Mouse (Mus musculus) lung, postnatal 4 days (tissue): Measurements from ENCODE around the gene Grid2ip.

Experiments used
- DNase-seq, 2 experiments: peaks; one replicate each; pipeline ENCODE4 v3.0.0; 2021

Grid2ip gene

GRCm38 (mm10) chr5:143356686-143357388 is at the start of gene Grid2ip:
Gene Grid2ip (plus strand): TSS chr5:143357338.
- no peak for DNase-seq

GRCm38 (mm10) chr5:143308825-143309224 is 48.3 kb upstream of the Grid2ip start:
- no peak for DNase-seq

- no peak for DNase-seq
Measured at GRCm38 (mm10) chr5:143309916-143310315, 47.2 kb upstream of the Grid2ip start.

- peak; percentile 68 to 84 for DNase-seq
Measured at GRCm38 (mm10) chr5:143311886-143312285, 45.3 kb upstream of the Grid2ip start.

GRCm38 (mm10) chr5:143314183-143314729 is 42.9 kb upstream of the Grid2ip start:
- DNase-seq = no peak

GRCm38 (mm10) chr5:143314730-143315513 is 42.2 kb upstream of the Grid2ip start, which contains the start of gene E130309D02Rik:
Gene E130309D02Rik (minus strand): TSS chr5:143315360.
- DNase-seq = peak; percentile 92 to 94

- DNase-seq = no peak
Measured at GRCm38 (mm10) chr5:143315514-143315888, 41.6 kb upstream of the Grid2ip start.

- DNase-seq = no peak
Measured at GRCm38 (mm10) chr5:143316605-143317287, 40.4 kb upstream of the Grid2ip start.

- no peak for DNase-seq
Measured at GRCm38 (mm10) chr5:143317288-143317610, 39.9 kb upstream of the Grid2ip start.

- peak; percentile 92 to 94 for DNase-seq
Measured at GRCm38 (mm10) chr5:143328690-143329495, 28.2 kb upstream of the Grid2ip start, which contains the start of gene Zdhhc4. Gene Zdhhc4 (minus strand): TSS chr5:143329256.

GRCm38 (mm10) chr5:143333872-143334271 is 23.3 kb upstream of the Grid2ip start:
- DNase-seq = peak in 1 of 2 experiments; percentile 75

GRCm38 (mm10) chr5:143334418-143335088 is 22.6 kb upstream of the Grid2ip start:
- DNase-seq = no peak

- no peak for DNase-seq
Measured at GRCm38 (mm10) chr5:143335089-143335460, 22.1 kb upstream of the Grid2ip start.

- no peak for DNase-seq
Measured at GRCm38 (mm10) chr5:143336559-143336958, 20.6 kb upstream of the Grid2ip start.

- no peak for DNase-seq
Measured at GRCm38 (mm10) chr5:143339603-143340002, 17.5 kb upstream of the Grid2ip start.

- no peak for DNase-seq
Measured at GRCm38 (mm10) chr5:143346367-143346766, 10.8 kb upstream of the Grid2ip start.

- no peak for DNase-seq
Measured at GRCm38 (mm10) chr5:143356017-143356416, 1.1 kb upstream of the Grid2ip start.

- no peak for DNase-seq
Measured at GRCm38 (mm10) chr5:143357564-143357963, 426 bp downstream of the Grid2ip start.

- DNase-seq = no peak
Measured at GRCm38 (mm10) chr5:143359263-143359662, 2.1 kb downstream of the Grid2ip start.

- no peak for DNase-seq
Measured at GRCm38 (mm10) chr5:143360000-143360399, 2.9 kb downstream of the Grid2ip start.

GRCm38 (mm10) chr5:143361428-143361827 is 4.3 kb downstream of the Grid2ip start:
- no peak for DNase-seq
